Mouse (Mus musculus): ENCODE measurements around the gene Gm6169. TPM values are rescaled to one million over a fixed set of nuclear protein-coding genes. Genes with fewer than 3 reads are reported as not detected.

Gene Gm6169
- polyA plus RNA-seq (2014; fragmentation: Illumina TruSeq; extraction: RNeasy Lipid Tissue Mini Kit (QIAGEN cat#74804); ENCODE audit: low read depth, low replicate concordance): 2.6 TPM

GRCm38 (mm10) chr13:97099187-97099852 is at the start of gene Gm6169:
TSS of gene Gm6169 (minus strand) at chr13:97099237.

GRCm38 (mm10) chr13:97137466-97138400 is 38.7 kb upstream of the Gm6169 start, which contains the start of the genes Gfm2 and Nsa2:
TSS of gene Gfm2 (plus strand) at chr13:97137937.
TSS of gene Nsa2 (minus strand) at chr13:97137937.

DNA sequence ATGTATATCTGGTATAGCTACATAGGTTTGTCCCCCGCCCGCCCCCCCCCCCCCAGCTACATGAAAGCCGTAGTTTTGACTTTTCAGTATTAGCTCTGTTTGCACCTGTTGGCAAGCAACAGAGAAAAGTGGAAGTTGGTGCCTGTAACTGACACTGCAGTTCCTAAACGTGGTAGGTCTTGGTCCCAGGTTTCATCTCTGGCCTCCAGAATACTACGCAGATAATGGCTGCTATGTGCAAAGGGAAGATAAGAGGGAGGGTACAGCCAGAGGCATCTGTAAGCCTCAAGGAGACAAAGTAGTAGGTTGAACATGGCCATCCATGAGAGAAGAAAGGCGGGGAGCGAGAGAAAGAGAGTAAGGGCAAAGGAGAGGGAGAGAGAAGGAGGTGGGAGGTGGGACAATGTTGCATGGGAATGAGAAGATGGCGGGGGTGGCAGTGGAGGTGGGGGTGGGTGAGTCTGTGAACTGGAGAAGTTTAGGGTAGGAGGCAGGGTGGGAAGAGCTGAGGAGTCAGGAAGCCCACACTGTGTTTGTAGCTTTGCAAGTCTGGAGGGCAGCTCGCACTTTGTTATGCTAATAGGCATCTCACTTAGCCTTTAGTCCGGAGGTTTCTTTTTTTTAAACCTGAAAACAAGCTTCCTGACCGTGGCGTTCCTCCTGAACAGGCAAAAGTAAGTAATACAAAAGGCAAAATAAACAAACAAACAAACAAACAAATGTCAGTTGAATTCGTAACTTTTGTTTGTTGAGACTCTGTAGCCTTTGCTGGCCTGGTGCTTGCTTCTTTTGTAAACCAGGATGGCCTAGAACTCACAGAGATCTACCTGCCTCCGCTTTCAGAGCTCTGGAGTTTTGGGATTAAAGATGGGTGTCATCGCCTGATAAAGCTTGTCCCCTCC is 32.1 kb downstream of the Gm6169 start, which contains the start of gene Fam169a:
TSS of gene Fam169a (plus strand) at position 638 of the 902 bp plus-strand sequence.

Other genes with a start within 250 kb of the Gm6169 start
- 4.8 TPM for gene Gcnt4, start 174.5 kb downstream of the Gm6169 start, polyA plus RNA-seq (2014; fragmentation: Illumina TruSeq; extraction: RNeasy Lipid Tissue Mini Kit (QIAGEN cat#74804); ENCODE audit: low read depth, low replicate concordance)
- not detected for gene 1700029F12Rik, start 64.9 kb downstream of the Gm6169 start, polyA plus RNA-seq (2014; fragmentation: Illumina TruSeq; extraction: RNeasy Lipid Tissue Mini Kit (QIAGEN cat#74804); ENCODE audit: low read depth, low replicate concordance)
- 1.8 TPM for gene Fam169a, start 32.0 kb downstream of the Gm6169 start, polyA plus RNA-seq (2014; fragmentation: Illumina TruSeq; extraction: RNeasy Lipid Tissue Mini Kit (QIAGEN cat#74804); ENCODE audit: low read depth, low replicate concordance)
- gene Gfm2, start 38.7 kb upstream of the Gm6169 start, polyA plus RNA-seq (2014; fragmentation: Illumina TruSeq; extraction: RNeasy Lipid Tissue Mini Kit (QIAGEN cat#74804); ENCODE audit: low read depth, low replicate concordance): 118 TPM
- gene Nsa2, start 38.7 kb upstream of the Gm6169 start, polyA plus RNA-seq (2014; fragmentation: Illumina TruSeq; extraction: RNeasy Lipid Tissue Mini Kit (QIAGEN cat#74804); ENCODE audit: low read depth, low replicate concordance): 163 TPM
- gene Hexb, start 99.1 kb upstream of the Gm6169 start, polyA plus RNA-seq (2014; fragmentation: Illumina TruSeq; extraction: RNeasy Lipid Tissue Mini Kit (QIAGEN cat#74804); ENCODE audit: low read depth, low replicate concordance): 315 TPM
- gene Enc1, start 141.9 kb upstream of the Gm6169 start, polyA plus RNA-seq (2014; fragmentation: Illumina TruSeq; extraction: RNeasy Lipid Tissue Mini Kit (QIAGEN cat#74804); ENCODE audit: low read depth, low replicate concordance): 4.4 TPM